Mouse (Mus musculus): ENCODE measurements at regions not wholly inside any gene's neighbourhood (a gene's known extent, or its start where the extent isn't known, plus 50 kb on each side); places are given as distances from the start of the nearest gene placed in this dataset.

DNA sequence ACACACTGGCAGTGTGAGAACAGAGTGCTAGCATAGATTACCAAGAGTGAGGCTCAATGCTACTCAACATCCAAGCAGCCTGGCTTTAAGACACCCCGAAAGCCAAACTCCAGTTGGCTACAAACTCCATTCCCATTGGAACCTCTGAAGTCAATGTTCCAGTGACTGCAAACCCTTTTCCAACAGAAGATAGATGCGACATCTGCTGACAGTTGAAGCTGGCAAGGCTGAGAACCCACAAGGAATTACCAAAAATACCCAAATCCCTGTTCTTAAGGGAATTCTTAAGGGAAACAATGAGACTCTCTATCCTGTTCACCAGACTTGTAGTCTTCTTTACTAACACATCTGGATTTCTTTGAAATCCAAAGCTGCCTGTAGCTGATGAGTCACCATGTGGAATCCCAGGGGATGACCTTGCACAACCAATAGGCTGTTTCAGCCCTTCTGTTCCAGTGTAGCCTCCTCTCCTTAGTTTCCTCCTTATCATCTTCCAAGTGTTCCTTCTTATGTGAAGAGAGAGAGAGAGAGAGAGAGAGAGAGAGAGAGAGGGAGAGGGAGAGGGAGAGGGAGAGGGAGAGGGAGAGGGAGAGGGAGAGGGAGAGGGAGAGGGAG is 70.1 kb upstream of the Xylt1 start:
- no peak overlapping the region for H3K9ac ChIP-seq (replicated peaks)
- no peak overlapping the region for H3K27ac ChIP-seq
- no peak overlapping the region for H3K4me3 ChIP-seq (replicated peaks)
- WGBS: 94% methylated on average over 2 of the region's 2 CpGs
- H3K27me3 ChIP-seq: no peaks in the 10 kb centered on the region
- H3K36me3 ChIP-seq: no peaks in the 10 kb centered on the region
- H3K4me2 ChIP-seq (replicated peaks): no peak overlapping the region
- ATAC-seq: no peak
- no peaks in the 10 kb centered on the region for H3K4me1 ChIP-seq (replicated peaks)
- no peaks in the 10 kb centered on the region for H3K9me3 ChIP-seq

DNA sequence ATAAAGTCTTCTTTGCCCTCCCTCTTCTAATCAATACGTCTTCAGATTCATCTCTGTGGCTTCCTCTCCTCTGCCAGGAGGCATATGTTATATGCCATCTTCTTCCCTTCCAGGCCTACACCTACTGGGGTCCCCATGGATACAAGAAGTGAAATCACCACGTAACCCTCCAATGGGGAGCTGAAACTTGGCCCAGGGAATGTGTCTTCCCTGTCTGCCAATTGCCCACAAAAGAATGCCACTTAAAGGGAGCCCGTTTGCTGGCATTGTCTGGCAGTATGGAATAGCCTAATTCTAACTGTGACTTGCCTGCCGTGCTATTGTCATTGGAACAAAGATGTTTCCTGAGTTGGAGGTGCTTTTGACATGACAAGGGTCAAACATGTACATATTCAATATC is 69.5 kb upstream of the Xylt1 start:
- no peaks in the 10 kb centered on the region for H3K36me3 ChIP-seq
- no peak overlapping the region for H3K4me3 ChIP-seq (replicated peaks)
- no peaks in the 10 kb centered on the region for H3K9me3 ChIP-seq
- H3K4me1 ChIP-seq (replicated peaks): no peaks in the 10 kb centered on the region
- H3K9ac ChIP-seq (replicated peaks): no peak overlapping the region
- 40% methylated on average over 4 of the region's 4 CpGs for WGBS
- H3K27me3 ChIP-seq: no peaks in the 10 kb centered on the region
- no peak for ATAC-seq
- no peak overlapping the region for H3K27ac ChIP-seq
- no peak overlapping the region for H3K4me2 ChIP-seq (replicated peaks)

DNA sequence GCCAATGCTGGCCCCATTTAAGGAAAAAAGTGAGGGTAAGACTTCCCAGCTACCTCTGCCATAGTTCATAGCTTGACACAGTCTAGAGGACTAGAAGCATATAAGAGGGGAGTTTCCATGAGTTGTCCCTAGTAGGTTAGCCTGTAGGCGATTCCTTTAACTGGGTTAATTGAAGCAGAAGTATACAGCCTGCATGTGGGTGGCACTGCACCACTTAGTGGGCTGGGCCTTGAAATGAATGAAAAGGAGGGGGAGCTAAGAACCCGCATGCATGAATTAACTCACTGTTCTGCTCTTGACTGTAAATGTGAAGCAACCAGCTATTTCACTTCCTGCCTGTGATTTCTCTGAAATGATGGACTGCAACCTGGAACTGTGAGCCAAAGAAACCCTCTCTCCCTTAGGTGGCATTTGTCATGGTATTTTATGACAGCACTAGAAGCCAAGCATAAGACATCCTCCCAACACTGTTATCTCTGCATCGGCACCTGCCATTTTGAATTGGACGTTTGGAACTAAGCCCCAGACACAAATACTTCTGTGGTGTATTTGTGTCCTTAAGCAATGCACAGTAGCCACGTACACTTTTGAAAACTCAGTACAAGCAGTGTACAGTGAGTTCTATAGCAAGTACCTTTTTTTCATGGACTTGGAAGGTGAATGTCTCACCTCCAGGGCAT is 64.5 kb upstream of the Xylt1 start:
- 74% methylated on average over 5 of the region's 5 CpGs for WGBS
- no peak overlapping the region for H3K27ac ChIP-seq
- H3K4me2 ChIP-seq (replicated peaks): no peak overlapping the region
- no peak overlapping the region for H3K4me3 ChIP-seq (replicated peaks)
- H3K9me3 ChIP-seq: no peaks in the 10 kb centered on the region
- no peak for ATAC-seq
- H3K9ac ChIP-seq (replicated peaks): no peak overlapping the region
- H3K36me3 ChIP-seq: no peaks in the 10 kb centered on the region
- H3K27me3 ChIP-seq: no peaks in the 10 kb centered on the region
- H3K4me1 ChIP-seq (replicated peaks): no peaks in the 10 kb centered on the region

DNA sequence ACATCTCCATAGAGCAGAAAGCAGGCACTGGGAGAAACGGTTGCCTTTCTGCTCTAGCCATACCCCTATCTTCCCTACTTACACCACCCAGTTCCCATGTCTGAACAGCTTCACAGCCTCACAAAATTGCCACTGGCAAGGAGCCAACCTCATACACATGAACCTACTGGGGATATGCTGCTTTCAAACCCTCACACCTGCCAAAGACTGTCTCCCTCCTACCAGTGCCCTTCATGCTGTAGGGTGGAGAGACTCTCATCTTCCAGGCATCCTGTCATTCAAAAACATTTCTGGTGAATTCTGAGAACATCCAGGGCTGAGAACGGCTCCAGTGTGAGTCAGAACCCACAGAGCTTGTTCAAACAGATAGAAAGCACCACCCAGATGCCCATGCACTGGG is 63.4 kb upstream of the Xylt1 start:
- no peak overlapping the region for H3K4me2 ChIP-seq (replicated peaks)
- no peaks in the 10 kb centered on the region for H3K9me3 ChIP-seq
- no peak for ATAC-seq
- no peak overlapping the region for H3K9ac ChIP-seq (replicated peaks)
- H3K4me1 ChIP-seq (replicated peaks): no peaks in the 10 kb centered on the region
- no peak overlapping the region for H3K4me3 ChIP-seq (replicated peaks)
- no peak overlapping the region for H3K27ac ChIP-seq
- H3K36me3 ChIP-seq: no peaks in the 10 kb centered on the region
- H3K27me3 ChIP-seq: no peaks in the 10 kb centered on the region
- WGBS: 87% methylated on average over 2 of the region's 2 CpGs

- H3K4me3 ChIP-seq (replicated peaks): no peak overlapping the region
- no peaks in the 10 kb centered on the region for H3K36me3 ChIP-seq
- H3K27ac ChIP-seq: no peak overlapping the region
- ATAC-seq: no peak
- no peaks in the 10 kb centered on the region for H3K27me3 ChIP-seq
- no peaks in the 10 kb centered on the region for H3K9me3 ChIP-seq
- H3K4me1 ChIP-seq (replicated peaks): no peaks in the 10 kb centered on the region
- no peak overlapping the region for H3K4me2 ChIP-seq (replicated peaks)
- H3K9ac ChIP-seq (replicated peaks): no peak overlapping the region
- WGBS: 72% methylated on average over 6 of the region's 6 CpGs
These were observed 60.2 kb upstream of the Xylt1 start for GRCm38 (mm10) chr7:117320552-117320951.
